Mouse (Mus musculus) kidney, embryonic 14.5 days (tissue): Measurements from ENCODE around the gene Scaf8. TPM values are rescaled to one million over a fixed set of nuclear protein-coding genes. Genes with fewer than 3 reads are reported as not detected.
A peak's percentile ranks its signal among the peaks of the same experiment; 100 is the strongest.

Source experiments
- ATAC-seq: fragments of 200-750 bp; cut with Nextera tagmentation; 2 replicates; pipeline ENCODE4 v1.8.0; 2017; ENCODE audit warnings: moderate number of reproducible peaks, mild to moderate bottlenecking, moderate TSS enrichment, moderate library complexity; ENCODE audit not compliant: low FRiP score, low TSS enrichment
- H3K27ac ChIP-seq: fragments of 300-500 bp; sonication (generic); 2 replicates; pipeline ENCODE4 v1.5.1; 2014; ENCODE audit warnings: low read depth, mild to moderate bottlenecking, low read length, moderate library complexity, mixed read lengths
- H3K27me3 ChIP-seq: fragments of 300-500 bp; sonication (generic); 2 replicates; pipeline ENCODE4 v1.6.1; 2014; ENCODE audit warnings: mild to moderate bottlenecking, low read length; ENCODE audit not compliant: control insufficient read depth, insufficient read depth
- H3K36me3 ChIP-seq: fragments of 300-500 bp; sonication (generic); 2 replicates; pipeline ENCODE4 v1.6.1; 2014; ENCODE audit warnings: low read length, mixed read lengths; ENCODE audit not compliant: control insufficient read depth, insufficient read depth
- H3K4me1 ChIP-seq: fragments of 300-500 bp; sonication (generic); 2 replicates; pipeline ENCODE4 v1.6.1; 2014; ENCODE audit warnings: low read length, mixed read lengths; ENCODE audit not compliant: control insufficient read depth, insufficient read depth
- H3K4me2 ChIP-seq: fragments of 300-500 bp; sonication (generic); replicated peaks from 2 replicates; pipeline ENCODE4 v1.6.1; 2014; ENCODE audit warnings: low read depth, mild to moderate bottlenecking, low read length
- H3K4me3 ChIP-seq: fragments of 300-500 bp; sonication (generic); 2 replicates; pipeline ENCODE4 v1.5.1; 2014; ENCODE audit warnings: mild to moderate bottlenecking, low read length
- H3K9ac ChIP-seq: fragments of 300-500 bp; sonication (generic); 2 replicates; pipeline ENCODE4 v1.6.1; 2014; ENCODE audit warnings: low read depth, mild to moderate bottlenecking, low read length, moderate library complexity
- H3K9me3 ChIP-seq: fragments of 300-500 bp; sonication (generic); 2 replicates; pipeline ENCODE4 v1.6.1; 2016; ENCODE audit warnings: low read length; ENCODE audit not compliant: control insufficient read depth
- WGBS: fragments of 180-500 bp; shearing (Covaris S2); extraction: QIAGEN DNeasy Blood & Tissue Kit; methylation state at CpG from one replicate; pipeline ENCODE4 v1.1.7; 2014; 5-methylcytosine and 5-hydroxymethylcytosine counted together
- polyA plus RNA-seq: library from polyadenylated mRNA; unstranded; fragments of >200 nt; fragmentation: Nextera tagmentation; extraction: Ambion mirVana; gene quantifications from 2 replicates; pipeline ENCODE4 v1.2.1, GENCODE M21; 2014

Gene Scaf8
- polyA plus RNA-seq, 1 experiment from 2014 or later = 35.9 TPM

DNA sequence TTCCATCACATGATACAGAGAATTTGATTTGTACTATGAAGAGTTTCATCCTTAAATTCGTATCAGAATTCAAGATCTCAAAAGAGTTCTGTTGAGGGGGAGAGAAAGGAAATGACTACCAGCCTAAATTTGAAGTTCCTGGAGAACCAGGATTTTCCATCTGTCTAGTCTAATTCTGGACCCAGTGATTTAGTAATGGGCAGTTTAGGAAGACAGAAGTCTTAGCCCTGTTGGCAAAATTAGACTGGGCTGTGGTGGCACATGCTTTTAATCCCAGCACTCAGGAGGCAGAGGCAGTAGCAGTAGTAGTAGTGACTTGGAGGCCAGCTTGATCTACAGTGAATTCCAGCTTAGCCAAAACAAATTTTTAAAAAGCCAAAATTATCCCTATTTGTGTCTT lies 93.7 kb downstream of the Scaf8 start:
- H3K27ac ChIP-seq = no peak overlapping the region
- H3K4me1 ChIP-seq = 0 out of 2 replicates have a peak, but pooled peaks cover 10% of the 10 kb centered on the region
- no peak overlapping the region for H3K9ac ChIP-seq
- no peaks in the 10 kb centered on the region for H3K27me3 ChIP-seq
- H3K4me2 ChIP-seq = no peak overlapping the region
- H3K36me3 ChIP-seq = peaks cover 19% of the 10 kb centered on the region
- WGBS = 81% methylated on average over 1 of the region's 1 CpGs
- ATAC-seq = no peak
- H3K9me3 ChIP-seq = no peaks in the 10 kb centered on the region
- no peak overlapping the region for H3K4me3 ChIP-seq

- H3K36me3 ChIP-seq = peaks cover 19% of the 10 kb centered on the region
- H3K9ac ChIP-seq = no peak overlapping the region
- no peaks in the 10 kb centered on the region for H3K27me3 ChIP-seq
- H3K9me3 ChIP-seq = no peaks in the 10 kb centered on the region
- no peak overlapping the region for H3K4me2 ChIP-seq
- no peak overlapping the region for H3K4me3 ChIP-seq
- H3K27ac ChIP-seq = no peak overlapping the region
- ATAC-seq = no peak
- 85% methylated on average over 4 of the region's 4 CpGs for whole genome bisulfite sequencing
- H3K4me1 ChIP-seq = 0 out of 2 replicates have a peak, but pooled peaks cover 10% of the 10 kb centered on the region
These were observed 94.8 kb downstream of the Scaf8 start for GRCm38 (mm10) chr17:3209581-3209980.

- Histone ChIP-seq H3K27ac (no peak overlapping the region), H3K4me1 (0 out of 2 replicates have a peak, but pooled peaks cover 10% of the 10 kb centered on the region), H3K9me3 (no peaks in the 10 kb centered on the region), H3K4me2 (no peak overlapping the region), H3K4me3 (no peak overlapping the region), H3K9ac (no peak overlapping the region), H3K27me3 (no peaks in the 10 kb centered on the region), H3K36me3 (peaks cover 22% of the 10 kb centered on the region)
- no peak for ATAC-seq
- 95% methylated on average over 5 of the region's 5 CpGs for WGBS
These were observed 95.4 kb downstream of the Scaf8 start for GRCm38 (mm10) chr17:3210134-3210533.

- WGBS = 84% methylated on average over 4 of the region's 4 CpGs
- Histone ChIP-seq H3K4me1 (0 out of 2 replicates have a peak, but pooled peaks cover 4% of the 10 kb centered on the region), H3K4me2 (no peak overlapping the region), H3K9me3 (no peaks in the 10 kb centered on the region), H3K27me3 (no peaks in the 10 kb centered on the region), H3K27ac (no peak overlapping the region), H3K36me3 (peaks cover 35% of the 10 kb centered on the region), H3K9ac (no peak overlapping the region), H3K4me3 (no peak overlapping the region)
- no peak for ATAC-seq
These were observed 97.3 kb downstream of the Scaf8 start for GRCm38 (mm10) chr17:3212105-3212504.

GRCm38 (mm10) chr17:3212886-3213285 lies 98.1 kb downstream of the Scaf8 start:
- Histone ChIP-seq H3K9ac (no peak overlapping the region), H3K9me3 (no peaks in the 10 kb centered on the region), H3K27ac (no peak overlapping the region), H3K36me3 (peaks cover 35% of the 10 kb centered on the region), H3K4me3 (no peak overlapping the region), H3K4me2 (no peak overlapping the region), H3K4me1 (peaks cover 6% of the 10 kb centered on the region; the same call in 1 of the 2 replicates), H3K27me3 (no peaks in the 10 kb centered on the region)
- ATAC-seq = no peak
- 93% methylated on average over 10 of the region's 10 CpGs for WGBS

DNA sequence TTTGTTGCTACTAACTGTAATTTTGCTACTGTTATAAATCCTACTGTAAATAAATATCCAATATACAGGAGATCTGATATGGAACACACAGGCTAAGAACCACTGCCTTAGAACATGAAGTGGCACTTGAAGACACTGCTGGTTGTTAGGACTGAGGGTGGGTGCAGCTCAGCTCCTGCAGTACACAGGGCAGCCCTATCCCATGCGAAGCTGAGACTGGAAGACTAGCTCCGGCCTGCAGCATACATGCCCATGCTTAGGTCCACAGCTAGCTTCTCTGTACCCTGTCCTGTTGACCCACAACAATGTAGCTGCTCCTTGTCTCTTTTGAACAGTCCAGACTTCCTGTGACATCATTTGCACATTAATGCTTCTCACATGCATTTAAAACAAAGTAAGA lies 100.1 kb downstream of the Scaf8 start:
- ATAC-seq = no peak
- H3K4me2 ChIP-seq = no peak overlapping the region
- no peaks in the 10 kb centered on the region for H3K27me3 ChIP-seq
- 92% methylated on average over 2 of the region's 2 CpGs for WGBS
- no peak overlapping the region for H3K4me3 ChIP-seq
- H3K9ac ChIP-seq = no peak overlapping the region
- peaks cover 32% of the 10 kb centered on the region for H3K36me3 ChIP-seq
- H3K27ac ChIP-seq = no peak overlapping the region
- H3K4me1 ChIP-seq = peaks cover 10% of the 10 kb centered on the region; the same call in 1 of the 2 replicates
- no peaks in the 10 kb centered on the region for H3K9me3 ChIP-seq

GRCm38 (mm10) chr17:3217023-3217422 lies 102.3 kb downstream of the Scaf8 start:
- Histone ChIP-seq H3K4me3 (no peak overlapping the region), H3K4me1 (peaks cover 7% of the 10 kb centered on the region; the same call in 1 of the 2 replicates), H3K27ac (no peak overlapping the region), H3K27me3 (no peaks in the 10 kb centered on the region), H3K4me2 (no peak overlapping the region), H3K36me3 (peaks cover 29% of the 10 kb centered on the region), H3K9me3 (no peaks in the 10 kb centered on the region), H3K9ac (no peak overlapping the region)
- ATAC-seq = no peak
- 93% methylated on average over 5 of the region's 5 CpGs for WGBS

DNA sequence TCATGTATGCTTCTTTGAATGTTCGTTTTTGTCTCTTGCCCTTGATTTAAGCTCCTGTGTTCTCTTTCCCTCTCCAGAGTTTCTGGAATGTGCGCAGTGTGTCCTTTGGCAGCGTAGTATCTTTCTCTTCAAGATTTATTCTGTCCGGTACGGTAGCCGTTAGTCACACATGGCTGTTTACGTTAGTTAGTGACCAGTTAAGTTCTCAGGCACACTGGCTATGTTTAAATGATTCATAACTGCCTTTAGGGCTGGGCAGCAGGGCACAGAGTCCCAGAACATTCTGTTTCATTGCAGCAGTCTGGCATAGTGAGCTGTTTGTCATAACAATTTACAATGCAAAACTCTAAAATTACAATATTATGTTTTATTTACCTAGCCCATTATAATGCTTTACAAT lies 103.6 kb downstream of the Scaf8 start:
- Histone ChIP-seq H3K27me3 (no peaks in the 10 kb centered on the region), H3K9me3 (no peaks in the 10 kb centered on the region), H3K36me3 (peaks cover 20% of the 10 kb centered on the region; the same call in 1 of the 2 replicates), H3K4me1 (peaks cover 7% of the 10 kb centered on the region; the same call in 1 of the 2 replicates), H3K27ac (no peak overlapping the region), H3K4me2 (no peak overlapping the region), H3K4me3 (no peak overlapping the region), H3K9ac (no peak overlapping the region)
- WGBS = 57% methylated on average over 7 of the region's 7 CpGs
- ATAC-seq = no peak

- Histone ChIP-seq H3K27ac (no peak overlapping the region), H3K36me3 (peaks cover 16% of the 10 kb centered on the region; the same call in 1 of the 2 replicates), H3K27me3 (no peaks in the 10 kb centered on the region), H3K4me3 (no peak overlapping the region), H3K9ac (no peak overlapping the region), H3K4me2 (no peak overlapping the region), H3K4me1 (peaks cover 7% of the 10 kb centered on the region; the same call in 1 of the 2 replicates), H3K9me3 (no peaks in the 10 kb centered on the region)
- peak; percentile 18; the same call in 1 of the 2 replicates for ATAC-seq
- 60% methylated on average over 5 of the region's 5 CpGs for WGBS
These were observed 104.1 kb downstream of the Scaf8 start for GRCm38 (mm10) chr17:3218916-3219315.
